Mouse (Mus musculus): ENCODE results near the gene Dcdc2a. TPM values are rescaled to one million over a fixed set of nuclear protein-coding genes. Genes with fewer than 3 reads are reported as not detected.

Dcdc2a gene
- total and polyA plus RNA-seq, 2 experiments from 2014 or later, result 2.0 to 6.4 TPM

- Histone ChIP-seq H3K9me3 (ENCODE audit: low read length) (no peaks in the 10 kb centered on the region), H3K9ac (replicated peaks; ENCODE audit: low read length) (no peak overlapping the region), H3K36me3 (ENCODE audit: insufficient read depth, low read length) (no peaks in the 10 kb centered on the region), H3K27ac (no peak overlapping the region), H3K4me3 (ENCODE audit: low read length) (no peak overlapping the region), H3K4me2 (ENCODE audit: low read depth, low read length) (no peak overlapping the region), H3K27me3 (ENCODE audit: insufficient read depth, low read length) (no peaks in the 10 kb centered on the region), H3K4me1 (ENCODE audit: insufficient read depth, low read length) (no peaks in the 10 kb centered on the region)
- TF ChIP-seq CTCF (IDR thresholded peaks at IDR 0.05; ENCODE audit: low read depth), result no peak
- 91% methylated on average over 2 of the region's 2 CpGs for WGBS
- ATAC-seq, result no peak
- DNase-seq (ENCODE audit: low spot score), result no peak
These were observed 10.9 kb downstream of the Dcdc2a start for GRCm38 (mm10) chr13:25066659-25067058.

DNA sequence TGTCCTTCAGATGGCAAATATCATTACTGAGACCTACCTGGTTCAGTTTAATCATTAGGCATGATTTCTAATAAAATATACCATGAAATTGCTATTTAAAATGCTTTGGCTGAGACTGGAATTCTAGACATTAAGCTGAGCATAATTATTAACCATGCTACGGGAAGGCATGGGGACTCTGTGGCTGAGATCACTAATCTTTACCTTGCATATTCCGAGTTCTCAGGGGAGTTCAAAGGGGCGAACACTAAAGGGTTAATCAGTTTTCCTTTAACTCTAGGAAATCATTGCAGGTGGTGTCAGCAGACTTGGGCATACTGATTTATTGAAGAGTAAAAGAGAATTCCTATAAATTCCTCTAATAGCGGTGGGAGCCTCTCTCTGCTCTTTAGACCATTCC is 11.4 kb downstream of the Dcdc2a start:
- ATAC-seq (no peak), DNase-seq (ENCODE audit: low spot score) (no peak)
- TF ChIP-seq CTCF (IDR thresholded peaks at IDR 0.05; ENCODE audit: low read depth), result no peak
- Histone ChIP-seq H3K4me2 (ENCODE audit: low read depth, low read length) (no peak overlapping the region), H3K27me3 (ENCODE audit: insufficient read depth, low read length) (no peaks in the 10 kb centered on the region), H3K27ac (no peak overlapping the region), H3K36me3 (ENCODE audit: insufficient read depth, low read length) (no peaks in the 10 kb centered on the region), H3K4me3 (ENCODE audit: low read length) (no peak overlapping the region), H3K9ac (replicated peaks; ENCODE audit: low read length) (no peak overlapping the region), H3K4me1 (ENCODE audit: insufficient read depth, low read length) (no peaks in the 10 kb centered on the region), H3K9me3 (ENCODE audit: low read length) (no peaks in the 10 kb centered on the region)
- 87% methylated on average over 4 of the region's 4 CpGs for WGBS

GRCm38 (mm10) chr13:25069765-25070164 is 14.0 kb downstream of the Dcdc2a start:
- no peak overlapping the region for H3K27ac ChIP-seq
- H3K4me2 ChIP-seq (ENCODE audit: low read depth, low read length), result no peak overlapping the region
- no peaks in the 10 kb centered on the region for H3K4me1 ChIP-seq (ENCODE audit: insufficient read depth, low read length)
- no peaks in the 10 kb centered on the region for H3K27me3 ChIP-seq (ENCODE audit: insufficient read depth, low read length)
- H3K4me3 ChIP-seq (ENCODE audit: low read length), result no peak overlapping the region
- H3K9me3 ChIP-seq (ENCODE audit: low read length), result no peaks in the 10 kb centered on the region
- TF ChIP-seq CTCF (IDR thresholded peaks at IDR 0.05; ENCODE audit: low read depth), result no peak
- ATAC-seq, result no peak
- no peaks in the 10 kb centered on the region for H3K36me3 ChIP-seq (ENCODE audit: insufficient read depth, low read length)
- 89% methylated on average over 4 of the region's 4 CpGs for WGBS
- no peak for DNase-seq (ENCODE audit: low spot score)
- H3K9ac ChIP-seq (replicated peaks; ENCODE audit: low read length), result no peak overlapping the region

DNA sequence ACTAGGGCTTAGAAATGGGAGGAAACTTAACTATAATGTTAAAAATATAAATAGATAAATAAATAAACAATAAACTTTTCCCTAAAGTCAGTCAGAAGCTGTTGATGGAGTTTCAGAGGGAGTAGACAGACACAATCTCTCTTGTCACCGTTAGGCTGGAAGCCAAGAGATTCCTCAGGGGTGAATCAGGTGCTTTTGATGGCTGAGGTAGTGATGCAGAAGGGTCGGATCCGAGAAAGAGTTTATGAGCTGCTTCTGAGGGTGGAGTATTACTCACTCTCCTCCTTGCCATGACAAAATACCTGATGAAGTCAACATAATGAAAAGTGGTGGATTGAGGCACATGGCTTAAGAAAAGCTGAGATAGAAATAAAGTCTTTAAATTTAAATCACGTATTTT is 15.0 kb downstream of the Dcdc2a start:
- no peak overlapping the region for H3K9ac ChIP-seq (replicated peaks; ENCODE audit: low read length)
- H3K27ac ChIP-seq, result no peak overlapping the region
- no peak overlapping the region for H3K4me3 ChIP-seq (ENCODE audit: low read length)
- no peak for TF ChIP-seq CTCF (IDR thresholded peaks at IDR 0.05; ENCODE audit: low read depth)
- no peak overlapping the region for H3K4me2 ChIP-seq (ENCODE audit: low read depth, low read length)
- 87% methylated on average over 4 of the region's 4 CpGs for WGBS
- H3K27me3 ChIP-seq (ENCODE audit: insufficient read depth, low read length), result no peaks in the 10 kb centered on the region
- ATAC-seq (no peak), DNase-seq (ENCODE audit: low spot score) (no peak)
- H3K9me3 ChIP-seq (ENCODE audit: low read length), result no peaks in the 10 kb centered on the region
- no peaks in the 10 kb centered on the region for H3K4me1 ChIP-seq (ENCODE audit: insufficient read depth, low read length)
- no peaks in the 10 kb centered on the region for H3K36me3 ChIP-seq (ENCODE audit: insufficient read depth, low read length)

- H3K27ac ChIP-seq, result no peak overlapping the region
- no peaks in the 10 kb centered on the region for H3K9me3 ChIP-seq (ENCODE audit: low read length)
- H3K27me3 ChIP-seq (ENCODE audit: insufficient read depth, low read length), result no peaks in the 10 kb centered on the region
- 16% methylated on average over 7 of the region's 7 CpGs for WGBS
- H3K4me1 ChIP-seq (ENCODE audit: insufficient read depth, low read length), result no peaks in the 10 kb centered on the region
- H3K36me3 ChIP-seq (ENCODE audit: insufficient read depth, low read length), result no peaks in the 10 kb centered on the region
- ATAC-seq (0 out of 2 replicates have a peak, but pooled peaks have one; percentile 18), DNase-seq (ENCODE audit: low spot score) (peak; percentile 25)
- H3K4me3 ChIP-seq (ENCODE audit: low read length), result no peak overlapping the region
- H3K4me2 ChIP-seq (ENCODE audit: low read depth, low read length), result no peak overlapping the region
- H3K9ac ChIP-seq (replicated peaks; ENCODE audit: low read length), result no peak overlapping the region
- TF ChIP-seq CTCF (IDR thresholded peaks at IDR 0.05; ENCODE audit: low read depth), result no peak
These were observed 21.5 kb downstream of the Dcdc2a start for GRCm38 (mm10) chr13:25077262-25077661.

DNA sequence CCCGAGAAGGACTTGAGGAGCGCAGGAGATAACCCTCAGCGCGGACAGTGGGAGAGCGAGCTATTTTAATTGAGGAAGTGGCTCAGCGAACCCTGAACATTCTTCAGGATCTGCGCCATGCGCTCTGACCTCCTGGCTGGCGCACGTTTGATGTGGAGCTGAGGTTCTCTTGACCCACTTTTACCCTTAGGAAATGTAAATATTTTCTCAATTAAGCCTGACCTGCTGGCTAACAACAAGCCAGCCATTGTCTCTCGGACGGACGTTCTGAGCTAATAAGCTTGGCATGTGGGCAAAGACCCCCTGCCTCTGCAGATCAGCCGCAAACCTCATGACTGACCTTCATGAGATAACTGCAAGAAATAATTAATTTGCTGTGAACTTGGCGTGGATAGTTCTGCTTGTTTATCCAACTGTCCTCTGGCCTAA is 27.4 kb downstream of the Dcdc2a start:
- ATAC-seq, result no peak; the same call in 1 of the 2 replicates

GRCm38 (mm10) chr13:25085147-25085546 is 29.3 kb downstream of the Dcdc2a start:
- Histone ChIP-seq H3K4me3 (ENCODE audit: low read length) (no peak overlapping the region), H3K36me3 (ENCODE audit: insufficient read depth, low read length) (no peaks in the 10 kb centered on the region), H3K27me3 (ENCODE audit: insufficient read depth, low read length) (no peaks in the 10 kb centered on the region), H3K4me1 (ENCODE audit: insufficient read depth, low read length) (no peaks in the 10 kb centered on the region), H3K9me3 (ENCODE audit: low read length) (no peaks in the 10 kb centered on the region), H3K27ac (no peak overlapping the region), H3K9ac (replicated peaks; ENCODE audit: low read length) (no peak overlapping the region), H3K4me2 (ENCODE audit: low read depth, low read length) (no peak overlapping the region)
- DNase-seq (ENCODE audit: low spot score) (no peak), ATAC-seq (no peak)
- 90% methylated on average over 7 of the region's 7 CpGs for WGBS
- TF ChIP-seq CTCF (IDR thresholded peaks at IDR 0.05; ENCODE audit: low read depth), result no peak

More for the DNA sequence above, 27.4 kb downstream of the Dcdc2a start:
- Histone ChIP-seq H3K9me3 (ENCODE audit: low read length) (no peaks in the 10 kb centered on the region), H3K4me3 (ENCODE audit: low read length) (no peak overlapping the region), H3K27me3 (ENCODE audit: insufficient read depth, low read length) (no peaks in the 10 kb centered on the region), H3K4me2 (ENCODE audit: low read depth, low read length) (peak overlapping the region; percentile 27; the same call in 1 of the 2 replicates), H3K9ac (replicated peaks; ENCODE audit: low read length) (no peak overlapping the region), H3K27ac (no peak overlapping the region), H3K4me1 (ENCODE audit: insufficient read depth, low read length) (no peaks in the 10 kb centered on the region), H3K36me3 (ENCODE audit: insufficient read depth, low read length) (no peaks in the 10 kb centered on the region)
- 27% methylated on average over 15 of the region's 15 CpGs for WGBS
- DNase-seq (ENCODE audit: low spot score), result peak; percentile 17
- no peak for TF ChIP-seq CTCF (IDR thresholded peaks at IDR 0.05; ENCODE audit: low read depth)
